Comparison of ENCODE assay signal across 8 mouse cellular contexts in genomic region chr5:134583006-134583883, GRCm38 (mm10). TPM values are rescaled to one million over a fixed set of nuclear protein-coding genes. Genes with fewer than 3 reads are reported as not detected.
DNase-seq lines count a peak whose midpoint lies in the region; ATAC-seq and TF ChIP-seq lines count a peak whose summit lies in the region.

No protein-coding gene starts in this region.

- peak; percentile 37 for DNase-seq in CD4-positive, CD25-positive, alpha-beta regulatory T cell, adult 2 months (ENCODE audit: low read depth, low spot score)
- peak; percentile 25 for DNase-seq in thymus, postnatal 4 days
- no peak for DNase-seq in thymus, postnatal 36 days
- DNase-seq in limb, embryonic 14.5 days (ENCODE audit: low spot score) = no peak
- DNase-seq in stomach, postnatal 0 days (ENCODE audit: low spot score) = peak; percentile 31
- DNase-seq in embryo, embryonic 10 days (ENCODE audit: low spot score) = no peak
- DNase-seq in adrenal gland, adult 8-10 months = no peak

- H3K9ac ChIP-seq in limb, embryonic 14.5 days (ENCODE audit: low read depth, low read length, severe bottlenecking) = peak overlapping the region; percentile 78
- peak overlapping the region; percentile 80 for H3K9ac ChIP-seq in stomach, postnatal 0 days (ENCODE audit: low read length)

- H3K36me3 ChIP-seq in limb, embryonic 14.5 days (ENCODE audit: control insufficient read depth, insufficient read depth, low read length) = peaks cover 12% of the 10 kb centered on the region
- H3K36me3 ChIP-seq in stomach, postnatal 0 days (ENCODE audit: control insufficient read depth, insufficient read depth, low read length) = no peaks in the 10 kb centered on the region

- TF ChIP-seq CTCF in stomach, postnatal 0 days (IDR thresholded peaks at IDR 0.05; ENCODE audit: low read depth) = peak; percentile 37

- TF ChIP-seq POLR2A in limb, embryonic 14.5 days (IDR thresholded peaks at IDR 0.05; ENCODE audit: borderline replicate concordance, extremely low read depth, insufficient read depth, insufficient read length) = no peak

- WGBS in limb, embryonic 14.5 days = 29% methylated on average over 15 of the region's 15 CpGs
- 21% methylated on average over 15 of the region's 15 CpGs for WGBS in stomach, postnatal 0 days

- no peak overlapping the region for H3K27ac ChIP-seq in limb, embryonic 14.5 days (replicated peaks; ENCODE audit: low read depth, low read length)
- H3K27ac ChIP-seq in stomach, postnatal 0 days (replicated peaks) = no peak overlapping the region

- no peaks in the 10 kb centered on the region for H3K27me3 ChIP-seq in limb, embryonic 14.5 days (ENCODE audit: control insufficient read depth, insufficient read depth, low read length)
- no peaks in the 10 kb centered on the region for H3K27me3 ChIP-seq in stomach, postnatal 0 days (ENCODE audit: control insufficient read depth, insufficient read depth, low read length)

- peaks cover 9% of the 10 kb centered on the region; the same call in 1 of the 2 replicates for H3K4me1 ChIP-seq in limb, embryonic 14.5 days (ENCODE audit: control insufficient read depth, insufficient read depth, low read length)
- H3K4me1 ChIP-seq in stomach, postnatal 0 days (replicated peaks; ENCODE audit: control insufficient read depth, insufficient read depth) = no peaks in the 10 kb centered on the region; the same call in 1 of the 2 replicates

- no peaks in the 10 kb centered on the region for H3K9me3 ChIP-seq in limb, embryonic 14.5 days (ENCODE audit: control insufficient read depth, low read length)
- H3K9me3 ChIP-seq in stomach, postnatal 0 days (ENCODE audit: control insufficient read depth, low read length) = no peaks in the 10 kb centered on the region

- ATAC-seq in CD4-positive, CD25-positive, alpha-beta regulatory T cell, adult 4 months = no peak
- no peak for ATAC-seq in limb, embryonic 14.5 days (ENCODE audit: low FRiP score, low read depth)
- ATAC-seq in stomach, postnatal 0 days (ENCODE audit: low FRiP score, low TSS enrichment) = no peak

- peak overlapping the region; percentile 84 for H3K4me2 ChIP-seq in limb, embryonic 14.5 days (replicated peaks; ENCODE audit: low read depth, low read length, severe bottlenecking)
- H3K4me2 ChIP-seq in stomach, postnatal 0 days (replicated peaks; ENCODE audit: low read depth) = peak overlapping the region; percentile 73

- peak overlapping the region; percentile 86 for H3K4me3 ChIP-seq in limb, embryonic 14.5 days (replicated peaks; ENCODE audit: low read length)
- H3K4me3 ChIP-seq in stomach, postnatal 0 days (ENCODE audit: low read depth, low read length) = peak overlapping the region; percentile 80

- no peak for TF ChIP-seq EP300 in stomach, postnatal 0 days (optimal IDR thresholded peaks at IDR 0.05)

RNA-seq across cellular contexts. Expression of gene Rfc2, which starts 2.1 kb away (rescaled TPM):
- polyA plus RNA-seq in CD4-positive, CD25-positive, alpha-beta regulatory T cell, adult 4 months (2017; shearing (Covaris generic)) = 100 to 1,000 TPM; 134 to 185 TPM
- 229 and 246 TPM in 2 replicates for polyA plus RNA-seq in limb, embryonic 14.5 days (2012; rRNA removed)
- 241 and 262 TPM in 2 replicates for polyA plus RNA-seq in limb, embryonic 14.5 days (2014; fragmentation: Nextera tagmentation; extraction: Ambion mirVana)
- 81.5 and 83.7 TPM in 2 replicates for polyA plus RNA-seq in stomach, postnatal 0 days (2015; fragmentation: Nextera tagmentation; extraction: Ambion mirVana)
- 10 to 100 TPM; 39.8 to 56.8 (median 46.2) TPM for total RNA-seq in adrenal gland, adult 8-10 months (2022)

RNA-seq across cellular contexts. Expression of gene Syna, which starts 23.3 kb away (rescaled TPM):
- polyA plus RNA-seq in CD4-positive, CD25-positive, alpha-beta regulatory T cell, adult 4 months (2017; shearing (Covaris generic)) = under 1 TPM in 1 of 2 experiments, not detected in 1; 0.60 TPM
- polyA plus RNA-seq in limb, embryonic 14.5 days (2012; rRNA removed) = 0.38 and 0.54 TPM in 2 replicates
- polyA plus RNA-seq in limb, embryonic 14.5 days (2014; fragmentation: Nextera tagmentation; extraction: Ambion mirVana) = 0.21 TPM in 1 of 2 replicates, not detected in the other
- polyA plus RNA-seq in stomach, postnatal 0 days (2015; fragmentation: Nextera tagmentation; extraction: Ambion mirVana) = 0.07 TPM in 2 replicates
- not detected for total RNA-seq in adrenal gland, adult 8-10 months (2022)

RNA-seq across cellular contexts. Expression of gene Clip2, which starts 31.0 kb away (rescaled TPM):
- polyA plus RNA-seq in CD4-positive, CD25-positive, alpha-beta regulatory T cell, adult 4 months (2017; shearing (Covaris generic)) = under 1 TPM; 0.52 to 0.54 TPM
- 25.5 and 30.0 TPM in 2 replicates for polyA plus RNA-seq in limb, embryonic 14.5 days (2012; rRNA removed)
- polyA plus RNA-seq in limb, embryonic 14.5 days (2014; fragmentation: Nextera tagmentation; extraction: Ambion mirVana) = 4.7 and 4.9 TPM in 2 replicates
- polyA plus RNA-seq in stomach, postnatal 0 days (2015; fragmentation: Nextera tagmentation; extraction: Ambion mirVana) = 1.0 and 1.1 TPM in 2 replicates
- 10 to 100 TPM; 18.8 to 28.2 (median 22.9) TPM for total RNA-seq in adrenal gland, adult 8-10 months (2022)

RNA-seq across cellular contexts. Expression of gene Lat2, which starts 31.6 kb away (rescaled TPM):
- polyA plus RNA-seq in CD4-positive, CD25-positive, alpha-beta regulatory T cell, adult 4 months (2017; shearing (Covaris generic)) = 10 to 100 TPM in 1 of 2 experiments, 1 to 10 TPM in 1; 6.2 to 15.8 TPM
- 4.0 and 4.4 TPM in 2 replicates for polyA plus RNA-seq in limb, embryonic 14.5 days (2012; rRNA removed)
- 3.1 and 3.7 TPM in 2 replicates for polyA plus RNA-seq in limb, embryonic 14.5 days (2014; fragmentation: Nextera tagmentation; extraction: Ambion mirVana)
- 0.99 and 1.1 TPM in 2 replicates for polyA plus RNA-seq in stomach, postnatal 0 days (2015; fragmentation: Nextera tagmentation; extraction: Ambion mirVana)
- 10 to 100 TPM in 2 of 4 experiments, 1 to 10 TPM in 2; 4.8 to 11.3 (median 8.0) TPM for total RNA-seq in adrenal gland, adult 8-10 months (2022)

RNA-seq across cellular contexts. Expression of gene Eif4h, which starts 56.0 kb away (rescaled TPM):
- 10 to 100 TPM; 94.2 to 96.9 TPM for polyA plus RNA-seq in CD4-positive, CD25-positive, alpha-beta regulatory T cell, adult 4 months (2017; shearing (Covaris generic))
- polyA plus RNA-seq in limb, embryonic 14.5 days (2012; rRNA removed) = 342 and 403 TPM in 2 replicates
- 424 and 440 TPM in 2 replicates for polyA plus RNA-seq in limb, embryonic 14.5 days (2014; fragmentation: Nextera tagmentation; extraction: Ambion mirVana)
- 238 and 242 TPM in 2 replicates for polyA plus RNA-seq in stomach, postnatal 0 days (2015; fragmentation: Nextera tagmentation; extraction: Ambion mirVana)
- total RNA-seq in adrenal gland, adult 8-10 months (2022) = 100 to 1,000 TPM; 241 to 258 (median 257) TPM

Comparison
In these comparisons a context has a peak if more than half of its experiments do, and no peak if none do; other contexts are left out.
1. DNase-seq: peak in CD4-positive, CD25-positive, alpha-beta regulatory T cell, adult 2 months (single experiment), thymus, postnatal 4 days (single experiment) and stomach, postnatal 0 days (single experiment); none in thymus, postnatal 36 days (0 of 2), limb, embryonic 14.5 days (single experiment), embryo, embryonic 10 days (single experiment) and adrenal gland, adult 8-10 months (single experiment).